Mouse (Mus musculus) neutrophil, adult 5-6 weeks (primary cell): ENCODE data around the gene Gmds. TPM values are rescaled to one million over a fixed set of nuclear protein-coding genes. Genes with fewer than 3 reads are reported as not detected.

ENCODE experiments used
- ATAC-seq: fragments of 151-379, 151-347 bp; 2 replicates; pipeline ENCODE4 v1.8.0; 2017; ENCODE audit warnings: mild to moderate bottlenecking, moderate TSS enrichment; ENCODE audit not compliant: insufficient number of reproducible peaks, poor library complexity, low FRiP score, severe bottlenecking; ENCODE audit errors: extremely low read depth
- total RNA-seq: library from RNA; stranded (forward); fragments of 200-1000 nt; gene quantifications from 2 replicates; pipeline ENCODE4 v1.2.3, GENCODE M21; 2017

Gmds gene
- total RNA-seq, 1 experiment from 2014 or later, result 7.9 TPM

DNA sequence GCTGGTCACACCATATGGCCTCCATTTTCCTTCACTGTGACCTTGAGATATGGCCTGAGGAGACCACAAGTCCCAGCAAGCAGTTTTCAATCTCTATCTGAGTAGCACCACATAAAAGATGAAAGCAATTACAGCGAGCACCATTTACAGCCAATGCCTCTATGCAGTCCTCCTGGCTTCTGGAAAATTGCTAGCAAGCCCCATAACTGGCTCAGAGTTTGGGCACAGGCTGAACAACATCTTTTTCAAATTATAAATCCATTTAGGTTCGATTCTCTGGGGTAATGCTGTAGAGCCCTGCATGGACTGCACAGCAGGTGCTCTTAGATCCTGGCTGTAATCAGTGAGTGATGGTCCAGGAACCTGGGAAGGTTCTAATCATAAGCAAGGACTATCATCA is 485.0 kb downstream of the Gmds start:
- no peak for ATAC-seq

DNA sequence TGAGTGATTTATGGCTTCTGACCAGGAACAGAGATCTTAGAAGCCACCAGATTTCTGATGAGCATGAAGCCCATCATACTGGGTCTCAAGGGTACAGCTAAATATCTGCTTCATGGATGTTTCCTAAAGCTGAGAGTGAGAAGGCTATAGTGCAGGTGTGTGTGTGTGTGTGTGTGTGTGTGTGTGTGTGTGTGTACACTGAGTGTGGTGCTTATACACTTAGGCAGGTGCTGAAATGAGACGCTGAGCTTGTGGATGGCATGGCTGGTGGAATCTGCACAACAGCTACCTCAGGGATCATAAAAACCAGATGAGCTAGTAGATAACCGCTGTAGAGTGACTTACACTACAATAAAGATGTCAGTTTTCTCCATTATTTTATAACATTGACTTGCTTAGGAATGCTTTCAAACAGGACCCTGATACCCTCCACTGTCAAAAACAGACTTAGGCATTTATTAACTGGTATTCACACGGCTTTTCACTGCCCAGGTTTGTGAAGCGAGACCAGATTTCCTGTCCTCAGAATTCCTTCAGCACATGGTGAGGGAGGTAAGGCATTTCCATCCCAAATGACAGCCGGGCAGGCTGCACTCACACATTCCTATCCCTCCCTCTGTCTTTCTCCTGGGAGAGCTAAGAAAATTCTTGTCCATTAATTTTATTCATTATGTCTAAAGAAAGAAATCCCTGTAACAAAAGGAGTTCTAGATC is 489.1 kb downstream of the Gmds start:
- no peak for ATAC-seq

DNA sequence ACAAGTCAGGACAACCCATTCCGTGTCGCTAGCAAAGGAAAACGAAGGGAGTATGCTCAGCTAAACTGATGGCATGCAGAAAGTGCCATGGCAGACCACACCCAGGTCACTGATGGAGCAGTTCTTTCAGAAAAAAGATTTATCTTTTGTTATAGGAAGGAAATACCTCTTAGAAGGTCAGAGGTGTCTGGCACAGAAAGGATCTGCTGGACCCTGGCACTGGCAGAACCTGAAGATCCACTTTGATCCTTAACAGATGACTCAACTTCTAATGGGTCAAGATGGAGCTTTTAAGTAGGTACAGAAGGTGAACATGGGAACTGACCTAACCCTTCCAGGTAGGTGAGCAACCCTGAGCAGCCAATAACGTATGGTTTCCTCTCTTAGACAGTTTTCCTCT is 502.7 kb downstream of the Gmds start:
- ATAC-seq, result no peak

DNA sequence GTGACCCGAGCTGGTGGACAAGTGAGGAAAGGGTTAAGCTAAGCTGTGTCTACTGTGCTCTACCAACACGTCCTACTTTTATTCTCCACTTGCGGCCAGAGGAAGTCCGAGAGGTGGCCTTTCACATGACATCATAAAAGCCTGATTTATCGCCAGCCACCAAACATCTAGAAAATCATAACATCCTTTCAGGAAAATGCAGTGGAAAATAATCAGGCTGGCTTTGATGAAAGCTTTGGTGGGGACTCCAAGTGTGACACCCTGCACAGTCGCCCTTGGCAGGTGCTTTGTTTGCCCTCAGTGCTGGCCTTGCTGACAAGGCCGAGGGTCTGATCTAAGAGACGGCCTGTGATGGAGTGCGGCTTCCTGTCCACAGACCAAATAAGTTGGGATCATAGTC is 508.2 kb downstream of the Gmds start:
- no peak for ATAC-seq

DNA sequence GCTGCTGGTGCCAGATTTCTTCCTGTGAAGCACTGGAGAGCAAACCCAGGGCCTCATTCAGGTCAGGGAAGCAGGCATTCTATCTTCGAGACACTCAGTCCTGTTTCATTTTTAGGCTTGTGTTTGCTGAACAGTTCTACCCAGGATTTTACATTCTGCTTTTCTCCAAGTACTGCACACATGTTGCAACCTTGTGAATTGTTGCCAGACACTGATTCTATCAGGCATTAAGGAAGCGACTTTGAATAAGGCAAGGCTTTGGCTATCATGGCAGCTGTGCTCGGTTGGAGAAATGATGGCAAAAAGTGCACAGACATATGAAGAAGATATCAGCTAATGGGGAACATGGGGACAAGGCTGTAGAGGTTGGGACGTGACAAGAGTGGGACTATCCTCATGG is 510.1 kb downstream of the Gmds start:
- no peak for ATAC-seq

DNA sequence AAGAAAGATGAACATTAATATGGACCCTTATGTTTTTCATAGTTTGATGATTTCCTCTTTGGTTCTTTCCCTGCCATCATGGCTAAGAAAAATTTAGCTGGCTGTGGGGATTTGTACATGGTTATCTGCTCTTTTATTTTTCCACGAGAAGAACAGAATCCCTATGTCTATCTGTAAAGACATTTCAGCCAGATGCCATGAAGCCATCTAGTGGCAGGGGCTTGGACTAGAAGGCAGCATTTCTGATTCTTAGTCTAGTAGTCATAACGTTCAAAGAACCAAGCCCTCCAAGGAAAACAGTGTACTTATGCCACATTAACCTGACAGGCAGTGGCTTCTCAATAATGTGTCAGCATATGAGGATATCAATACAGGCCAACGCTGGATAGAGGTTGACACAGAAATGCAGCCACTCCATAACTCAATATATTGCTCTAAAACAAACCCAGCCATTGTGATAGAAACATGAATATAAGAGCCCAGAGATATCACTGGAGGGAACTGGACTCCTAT is 510.7 kb downstream of the Gmds start:
- ATAC-seq, result no peak

DNA sequence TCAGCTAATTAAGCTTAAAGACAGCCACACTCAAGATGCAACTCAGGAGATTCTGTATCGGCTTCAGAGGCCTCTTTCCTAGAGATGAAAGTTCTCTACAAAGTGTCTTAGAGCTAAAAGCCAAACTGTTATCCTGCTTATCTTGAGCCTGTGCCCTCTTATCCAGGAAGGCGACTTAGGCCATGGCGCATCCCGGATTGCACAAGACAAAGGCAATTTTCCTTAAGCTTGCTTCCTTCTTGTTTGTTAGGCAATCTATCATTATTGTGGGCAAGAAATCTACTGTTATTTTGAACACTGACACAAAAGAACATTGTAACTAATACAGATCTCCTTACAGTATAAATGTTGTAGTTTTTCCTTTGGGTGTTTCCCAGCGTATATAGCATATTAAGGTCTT is 511.4 kb downstream of the Gmds start:
- no peak for ATAC-seq

DNA sequence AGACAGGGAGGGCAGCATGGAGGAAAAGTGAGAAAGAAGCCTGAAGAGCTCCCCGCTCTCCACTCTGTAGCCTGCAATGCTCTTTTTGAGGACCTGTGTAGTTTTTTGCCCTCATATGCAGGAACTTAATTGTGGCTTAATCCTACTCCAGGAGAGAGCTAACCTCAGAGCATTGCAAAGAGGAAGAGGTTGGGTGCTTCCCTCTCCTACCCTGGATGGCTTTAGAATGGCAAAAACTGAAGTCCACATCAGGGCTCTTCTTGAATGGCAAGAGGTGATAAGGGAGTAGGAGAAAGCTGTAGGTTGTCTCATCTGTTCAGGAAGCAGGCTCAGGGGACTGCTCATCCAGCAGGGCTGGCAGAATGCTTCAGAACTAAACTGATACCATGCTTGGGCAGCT is 513.4 kb downstream of the Gmds start:
- ATAC-seq, result no peak

DNA sequence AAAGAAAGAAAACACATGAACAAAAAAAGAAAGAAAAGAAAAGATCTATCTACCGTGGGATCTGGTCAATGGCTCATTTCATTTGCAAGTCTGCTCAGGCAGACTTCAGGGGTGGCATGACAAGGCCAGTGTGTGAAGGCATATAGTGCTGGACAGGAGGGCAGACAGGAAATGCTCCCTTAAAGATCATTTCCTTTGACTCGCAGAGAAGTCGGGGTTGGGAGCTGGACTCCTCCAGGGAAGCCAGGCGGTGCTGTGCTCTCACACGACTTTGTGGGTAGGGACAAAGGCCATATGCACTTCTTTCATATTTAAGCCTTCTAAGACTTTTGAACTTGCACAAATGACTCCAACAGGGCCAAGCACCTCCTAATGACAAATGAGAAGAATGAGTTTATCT is 515.2 kb downstream of the Gmds start:
- ATAC-seq, result no peak

DNA sequence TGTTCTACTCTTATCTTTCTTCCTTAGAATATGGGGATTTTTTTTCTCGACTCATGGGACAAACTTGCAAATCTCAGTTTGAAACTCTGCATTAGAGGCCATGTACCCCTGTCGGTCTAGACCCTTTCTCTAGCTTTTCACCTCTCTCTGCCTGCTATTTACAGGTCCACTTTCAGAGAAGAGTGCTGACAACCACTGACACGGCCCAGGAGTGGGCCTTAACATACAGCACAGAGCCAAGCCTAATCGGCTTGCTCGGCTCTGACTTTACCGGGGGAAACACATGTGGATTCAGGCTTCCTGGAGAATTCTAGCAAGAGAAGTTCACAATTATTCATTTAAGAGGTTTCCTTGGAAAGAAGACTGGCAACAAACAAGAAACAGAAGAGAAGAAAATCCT is 517.5 kb downstream of the Gmds start:
- no peak for ATAC-seq

DNA sequence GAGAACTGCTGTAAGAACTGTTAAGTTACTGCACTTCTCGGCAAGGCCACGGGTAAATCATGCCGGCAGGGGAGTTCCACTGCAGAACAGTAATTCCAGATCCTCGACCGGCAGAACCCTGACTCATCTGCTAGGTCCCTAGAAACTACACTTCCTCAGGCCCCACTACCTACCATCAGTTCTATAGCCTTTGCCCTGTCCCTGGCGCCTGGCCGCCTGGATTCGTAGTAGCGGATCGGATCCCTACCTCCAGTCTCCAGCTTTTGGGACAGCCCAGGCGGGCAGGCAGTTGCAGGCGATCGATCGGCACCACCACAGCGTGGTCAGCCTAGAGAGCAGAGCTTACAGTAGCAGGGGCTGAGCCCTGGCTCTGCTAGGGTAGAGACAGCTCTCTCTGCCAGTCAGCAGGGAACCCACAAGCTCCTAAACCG is 517.9 kb downstream of the Gmds start:
- ATAC-seq, result no peak

DNA sequence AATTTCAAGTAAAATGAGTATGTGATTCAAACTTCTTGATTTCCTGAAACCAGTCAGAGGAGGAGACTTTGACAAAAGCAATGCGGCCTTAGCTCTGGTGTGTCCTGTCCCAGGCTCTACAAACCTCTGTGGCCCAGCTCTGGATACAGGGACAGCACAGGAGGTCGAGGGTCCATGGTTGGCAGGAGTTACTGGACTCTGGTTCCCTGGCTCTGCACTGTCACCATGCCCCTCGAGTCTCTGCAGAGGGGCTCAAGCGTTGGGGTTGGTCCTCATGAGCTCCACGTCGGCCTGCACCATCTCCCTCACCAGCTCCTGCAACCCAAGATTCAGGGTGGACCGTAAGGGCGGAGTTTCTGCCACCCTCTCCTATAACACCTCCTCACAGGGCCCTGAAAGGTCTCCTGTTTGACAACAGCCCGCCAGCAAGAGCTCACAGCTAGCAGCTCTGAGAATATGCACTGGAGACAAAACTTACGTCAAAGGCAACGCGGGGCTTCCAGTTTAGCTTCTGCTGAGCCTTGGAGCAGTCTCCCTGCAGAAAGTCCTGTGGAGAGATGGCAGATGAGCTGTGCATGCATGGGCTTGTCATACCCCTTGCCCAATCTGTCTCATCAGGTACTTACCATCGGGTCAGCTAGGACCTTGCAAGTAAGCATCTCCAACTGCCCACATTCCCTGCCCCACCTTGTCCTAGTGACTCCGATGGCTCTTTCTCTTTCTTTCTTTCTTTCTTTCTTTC is 518.7 kb downstream of the Gmds start:
- no peak for ATAC-seq

DNA sequence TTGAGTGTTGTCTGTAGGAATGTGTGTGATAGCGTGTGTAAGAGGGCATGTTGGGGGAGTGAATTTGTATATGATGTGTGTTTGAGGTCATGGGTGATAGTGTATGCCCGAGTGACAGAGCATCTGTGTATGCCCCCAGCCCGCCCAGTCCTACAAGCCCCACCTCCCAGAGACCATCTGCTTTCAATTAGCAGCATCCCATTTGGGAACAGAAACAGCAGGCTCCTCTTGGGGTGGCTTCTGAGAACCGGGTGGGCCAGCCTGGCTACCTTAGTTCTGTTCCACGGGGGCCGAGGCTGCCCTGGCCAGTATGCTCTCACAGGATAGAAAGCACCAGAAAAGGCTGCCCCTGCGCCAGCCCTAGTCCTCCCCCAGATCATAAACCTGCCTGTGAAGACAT is 520.2 kb downstream of the Gmds start:
- no peak for ATAC-seq

DNA sequence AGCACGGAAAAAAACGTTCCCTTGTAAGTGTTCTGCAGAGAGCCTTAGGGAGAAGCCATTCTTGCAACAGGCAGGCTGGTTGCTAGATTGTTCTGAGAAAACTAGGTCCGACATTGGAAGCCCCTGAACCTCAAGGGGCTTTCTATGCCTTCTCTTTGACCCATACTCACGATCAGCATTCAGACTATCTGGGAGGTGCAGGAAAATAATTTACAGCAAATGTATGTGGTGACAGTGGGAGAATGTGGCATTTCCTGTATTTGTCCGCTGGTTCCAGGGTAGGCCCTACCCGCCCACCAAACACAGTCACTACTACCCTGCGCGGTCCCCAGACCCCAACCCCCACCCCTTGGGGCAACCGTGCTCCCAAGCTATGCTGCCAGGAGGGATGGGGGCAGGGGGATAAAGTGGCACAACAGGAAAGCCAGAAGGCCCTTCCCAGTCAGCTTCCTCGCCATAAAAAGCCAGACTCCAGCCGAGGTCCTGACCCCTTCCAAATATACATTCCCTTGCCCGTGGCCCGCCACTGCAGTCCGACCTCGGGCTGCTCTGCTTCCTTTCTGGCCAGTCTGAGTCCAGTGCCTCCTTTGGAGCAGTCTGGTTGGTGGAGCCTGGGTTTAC is 523.0 kb downstream of the Gmds start:
- ATAC-seq, result no peak

DNA sequence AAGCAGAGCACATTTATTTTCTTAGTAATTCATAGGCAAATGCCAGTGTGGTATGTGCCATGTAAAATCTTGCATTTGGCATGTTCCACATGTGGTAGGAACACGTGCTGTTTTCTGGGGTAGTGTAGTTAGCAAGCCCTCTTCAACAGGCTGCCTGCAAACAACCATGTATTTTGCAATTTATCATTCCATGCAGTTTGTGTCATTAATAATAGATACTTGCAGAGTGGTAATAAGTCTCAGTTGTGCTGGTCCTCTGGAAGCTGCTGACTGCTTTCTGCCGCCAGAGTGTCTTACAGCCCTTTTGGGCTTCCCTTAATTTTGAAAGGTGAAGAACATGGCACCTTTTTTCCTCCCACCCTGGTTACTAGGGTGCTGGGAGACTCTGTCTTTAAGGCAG is 525.8 kb downstream of the Gmds start:
- ATAC-seq, result no peak

DNA sequence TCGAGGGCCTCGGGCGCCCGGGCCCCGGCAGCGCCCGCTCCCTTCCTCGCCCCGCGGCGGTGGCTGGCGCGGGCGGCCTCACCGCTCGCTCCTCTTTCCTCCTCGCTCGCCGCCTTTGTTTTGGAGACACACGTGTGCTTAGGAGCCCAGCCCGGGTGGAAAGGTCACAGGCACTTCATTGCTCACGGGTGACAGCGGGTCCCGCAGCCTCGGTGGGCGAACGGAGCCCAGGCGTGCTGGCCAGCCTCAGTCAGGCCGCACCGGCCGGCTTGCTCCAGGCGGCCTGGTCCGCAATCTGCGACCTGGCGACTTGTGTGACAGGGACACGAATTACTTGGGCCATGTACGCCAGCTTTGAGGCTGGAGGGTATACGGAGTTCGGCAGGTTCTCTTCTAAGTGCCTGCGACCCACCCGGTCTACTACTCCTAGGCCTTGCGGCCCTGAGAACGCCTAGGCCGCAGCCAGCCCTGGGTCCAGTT is 527.0 kb downstream of the Gmds start:
- no peak for ATAC-seq

DNA sequence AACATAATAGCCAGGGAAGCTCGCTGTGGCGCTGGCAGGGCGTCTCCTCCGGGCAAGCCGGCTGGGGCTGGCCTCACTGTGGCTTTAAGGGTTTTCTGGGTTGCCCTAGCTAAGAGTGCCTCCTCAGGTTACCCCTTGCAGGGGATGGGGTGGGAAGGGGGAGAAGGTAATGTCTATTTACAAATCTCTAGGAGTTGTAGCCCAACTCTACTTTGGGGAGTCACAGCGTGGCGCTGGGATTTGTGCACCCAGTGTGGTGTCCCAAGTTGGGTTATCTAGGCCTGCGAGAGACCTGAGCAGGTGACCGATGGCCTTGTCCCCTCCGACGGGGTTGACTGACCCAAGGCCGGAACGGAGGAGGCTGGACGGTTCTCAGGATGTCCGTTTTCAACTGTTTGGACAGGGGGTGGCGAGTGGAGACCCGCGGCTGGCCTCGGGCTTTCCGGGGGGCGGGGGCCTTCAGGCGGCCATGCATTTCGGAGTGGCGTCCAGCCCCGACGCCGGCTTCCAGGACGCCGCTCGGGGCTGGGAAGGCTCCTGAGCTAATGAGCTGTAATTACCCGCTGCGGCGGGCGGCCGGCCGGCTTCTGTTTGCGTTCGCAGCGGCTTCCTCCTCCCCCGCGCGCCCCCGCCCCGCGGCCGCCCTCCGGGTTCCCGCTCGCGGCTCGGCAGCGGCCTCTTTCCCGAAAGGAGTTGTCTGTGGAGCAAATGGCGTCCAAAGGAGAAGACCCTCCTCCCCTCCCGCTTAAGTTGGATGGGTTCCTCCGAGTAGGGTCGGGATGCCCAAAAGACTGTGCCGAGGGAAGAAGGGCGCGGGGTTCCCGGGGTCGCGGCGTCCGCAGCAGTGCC is 527.6 kb downstream of the Gmds start:
- ATAC-seq, result no peak

DNA sequence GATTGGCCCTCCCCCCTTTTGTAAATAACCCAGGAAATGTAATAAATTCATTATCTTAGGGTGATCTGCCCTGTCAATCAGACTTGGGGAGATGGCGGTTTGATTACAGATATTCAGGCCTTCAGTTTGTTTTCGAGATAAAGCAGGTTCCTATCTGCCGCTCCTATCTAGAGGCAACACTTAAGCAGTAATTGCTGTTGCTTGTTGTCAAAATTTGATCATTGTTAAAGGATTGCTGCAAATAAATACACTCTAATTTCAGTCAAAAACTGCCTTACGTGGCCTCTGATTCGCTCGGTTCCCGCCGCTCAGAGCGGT is 528.2 kb downstream of the Gmds start:
- no peak for ATAC-seq

DNA sequence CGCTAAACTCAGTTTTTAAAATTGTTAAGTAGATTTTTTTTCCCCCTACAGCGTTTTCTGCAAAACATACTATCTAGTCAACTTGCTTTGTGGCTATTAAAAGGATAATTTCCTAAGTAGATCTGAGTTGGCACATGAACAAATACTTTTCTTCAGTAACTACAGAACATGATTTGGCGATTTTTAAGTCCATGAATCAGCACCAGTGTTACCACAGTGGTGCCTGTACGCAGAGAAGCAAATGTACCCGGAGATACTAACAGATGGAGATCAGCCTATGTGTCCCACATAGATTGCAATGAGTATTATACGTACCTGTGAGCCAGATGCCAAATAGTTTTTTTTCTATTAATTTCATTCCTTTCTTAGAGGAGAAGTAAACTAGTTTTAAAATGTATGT is 528.8 kb downstream of the Gmds start:
- no peak for ATAC-seq
